Mouse (Mus musculus): Measurements from ENCODE around the gene Luc7l3.

Gene Luc7l3

DNA sequence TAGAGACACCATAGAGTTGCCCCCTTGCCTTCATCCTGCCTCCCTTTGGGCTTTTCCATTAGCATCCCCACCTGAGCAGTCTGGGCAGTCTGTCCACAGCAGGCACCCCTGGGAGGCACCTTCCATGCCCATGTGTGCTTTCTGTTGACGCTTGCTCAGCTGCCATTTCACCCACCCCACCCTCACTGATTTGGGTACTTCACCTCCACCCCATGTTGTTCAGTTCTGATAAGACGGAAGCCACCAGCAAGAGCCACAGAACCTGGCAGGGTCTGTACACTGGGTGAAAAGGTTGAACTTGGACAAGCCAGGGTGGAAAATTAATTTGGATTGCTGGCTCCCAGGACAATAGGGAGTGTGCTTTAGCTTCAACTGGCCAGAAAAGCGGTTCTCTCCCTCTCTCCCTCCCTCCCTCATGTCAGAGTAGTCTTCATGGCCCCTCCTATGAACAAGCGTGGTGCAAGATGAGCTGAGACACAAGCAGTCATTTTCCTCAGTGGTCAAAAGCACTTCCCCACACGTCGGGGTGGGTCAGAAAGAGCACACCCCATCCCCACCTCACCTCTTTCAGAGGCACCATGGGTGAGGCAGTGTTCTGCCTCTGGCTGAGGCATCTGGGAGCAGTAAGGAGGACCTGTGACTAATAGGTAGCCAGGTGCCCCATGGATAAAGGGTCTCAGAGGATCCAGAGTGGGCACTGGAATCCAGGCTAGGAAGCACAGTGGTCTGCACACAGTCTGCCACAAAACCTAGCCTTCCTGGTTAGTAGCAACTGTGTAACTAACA is 60.0 kb downstream of the Luc7l3 start:
- no peak for DNase-seq (ENCODE audit: low read depth, low spot score)

DNA sequence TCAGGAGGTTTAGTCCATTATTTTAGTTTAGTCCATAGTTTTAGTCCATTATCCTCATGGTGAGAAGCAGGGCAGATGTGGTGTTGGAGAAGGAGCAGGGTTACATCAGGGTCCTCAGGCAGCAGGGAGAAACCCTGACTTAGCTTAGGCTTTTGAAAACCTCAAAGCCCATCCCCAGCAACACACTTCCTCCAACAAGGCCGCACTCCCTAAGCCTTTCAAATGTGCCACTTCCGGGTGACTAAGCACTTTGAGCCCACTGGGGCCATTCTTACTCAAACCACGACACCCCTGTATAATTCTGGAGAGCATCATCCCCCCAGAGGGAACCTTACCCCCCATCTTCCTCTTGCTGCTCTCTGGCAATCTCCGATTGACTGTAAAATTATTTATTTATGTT is 62.0 kb downstream of the Luc7l3 start:
- no peak for DNase-seq (ENCODE audit: low read depth, low spot score)

DNA sequence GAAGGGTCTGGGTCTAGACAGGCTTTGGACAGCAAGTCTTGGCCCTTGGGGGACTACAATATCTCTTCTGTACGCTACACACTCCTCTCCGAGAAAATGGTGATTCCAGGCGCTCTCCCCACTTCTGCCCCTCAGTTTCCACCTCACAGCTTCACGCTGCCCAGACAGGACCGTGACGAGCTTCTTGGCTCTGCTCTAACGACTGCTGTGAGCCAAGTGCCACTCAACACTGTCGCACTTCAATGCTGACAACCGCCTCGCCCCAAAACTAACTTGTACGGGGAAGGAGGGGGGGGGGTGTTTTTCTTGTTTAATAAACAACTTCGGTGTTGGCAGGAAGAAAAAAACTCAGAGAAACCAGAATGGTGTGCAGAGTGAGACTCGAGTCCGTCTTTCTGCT is 63.8 kb downstream of the Luc7l3 start:
- DNase-seq (ENCODE audit: low read depth, low spot score), result no peak

DNA sequence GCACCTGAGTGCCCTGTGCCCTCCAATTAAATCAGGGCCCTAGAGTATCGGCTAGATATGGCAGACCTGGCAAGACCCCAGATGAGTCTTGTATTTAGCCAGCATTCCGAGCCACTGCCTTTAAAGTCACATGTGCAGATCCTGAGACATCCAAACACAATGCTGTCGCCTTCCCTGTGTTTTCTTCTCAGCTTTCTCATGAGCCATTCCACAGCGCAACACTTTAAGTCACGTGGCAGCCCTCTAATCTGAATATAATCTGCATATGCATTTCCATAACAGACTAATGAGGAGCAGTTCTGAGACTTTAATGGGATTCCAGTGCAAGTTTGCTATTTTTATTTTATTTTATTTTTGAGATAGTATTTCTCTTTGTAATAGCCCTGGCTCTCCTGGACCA is 66.1 kb downstream of the Luc7l3 start:
- no peak for DNase-seq (ENCODE audit: low read depth, low spot score)

DNA sequence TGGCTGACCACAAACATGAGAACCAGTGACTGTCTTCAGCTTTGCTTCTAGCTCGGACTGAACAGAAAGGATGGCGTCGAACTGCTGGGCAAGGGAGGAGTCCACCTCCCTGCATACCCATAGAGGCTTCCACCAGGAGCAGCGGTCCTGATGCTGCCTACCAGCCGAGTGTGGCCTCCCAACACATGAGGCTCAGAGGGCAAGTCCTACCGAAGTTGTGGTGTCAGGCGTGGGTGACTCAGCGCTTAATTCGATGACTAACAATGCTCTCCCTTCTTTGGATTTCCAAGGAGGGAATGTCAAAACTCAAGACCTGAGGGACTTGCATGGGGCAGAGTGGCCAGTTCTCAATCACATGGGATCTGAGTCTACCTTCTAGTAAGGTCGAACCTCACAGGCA is 68.1 kb downstream of the Luc7l3 start:
- DNase-seq (ENCODE audit: low read depth, low spot score), result no peak

DNA sequence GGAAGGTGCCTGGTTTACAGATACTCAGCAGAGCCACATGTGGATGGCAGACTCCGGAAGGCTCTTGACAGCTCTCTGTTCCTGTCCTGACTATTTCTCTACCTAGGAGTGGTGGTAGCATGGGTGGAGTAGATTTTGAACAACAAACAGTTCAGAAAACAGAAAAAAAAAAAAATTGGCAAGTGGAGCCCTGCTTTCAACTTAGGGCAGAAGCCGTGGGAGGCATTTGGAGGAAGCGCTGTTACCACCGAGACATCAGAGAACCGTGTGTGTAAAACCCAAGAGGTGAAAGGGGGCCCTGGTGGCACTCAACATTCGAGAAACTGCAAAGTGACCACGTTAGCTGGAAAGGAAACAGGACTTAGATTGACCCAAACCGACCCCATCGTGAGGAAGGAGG is 68.6 kb downstream of the Luc7l3 start:
- DNase-seq (ENCODE audit: low read depth, low spot score), result no peak

DNA sequence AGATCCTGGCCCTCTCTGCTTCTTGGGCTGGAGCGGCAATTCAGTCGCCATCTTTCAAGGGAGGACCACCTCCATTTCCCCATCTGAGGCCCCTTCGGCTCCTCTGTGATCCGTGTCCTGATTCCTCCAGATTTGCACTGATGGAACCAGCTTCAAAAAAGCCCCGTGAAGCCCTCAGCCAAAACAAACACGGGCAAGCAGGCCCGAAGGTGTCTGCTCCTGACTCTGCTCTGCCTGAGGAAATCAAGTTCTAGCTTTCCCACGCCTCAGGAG is 75.1 kb downstream of the Luc7l3 start:
- no peak for DNase-seq (ENCODE audit: low read depth, low spot score)

DNA sequence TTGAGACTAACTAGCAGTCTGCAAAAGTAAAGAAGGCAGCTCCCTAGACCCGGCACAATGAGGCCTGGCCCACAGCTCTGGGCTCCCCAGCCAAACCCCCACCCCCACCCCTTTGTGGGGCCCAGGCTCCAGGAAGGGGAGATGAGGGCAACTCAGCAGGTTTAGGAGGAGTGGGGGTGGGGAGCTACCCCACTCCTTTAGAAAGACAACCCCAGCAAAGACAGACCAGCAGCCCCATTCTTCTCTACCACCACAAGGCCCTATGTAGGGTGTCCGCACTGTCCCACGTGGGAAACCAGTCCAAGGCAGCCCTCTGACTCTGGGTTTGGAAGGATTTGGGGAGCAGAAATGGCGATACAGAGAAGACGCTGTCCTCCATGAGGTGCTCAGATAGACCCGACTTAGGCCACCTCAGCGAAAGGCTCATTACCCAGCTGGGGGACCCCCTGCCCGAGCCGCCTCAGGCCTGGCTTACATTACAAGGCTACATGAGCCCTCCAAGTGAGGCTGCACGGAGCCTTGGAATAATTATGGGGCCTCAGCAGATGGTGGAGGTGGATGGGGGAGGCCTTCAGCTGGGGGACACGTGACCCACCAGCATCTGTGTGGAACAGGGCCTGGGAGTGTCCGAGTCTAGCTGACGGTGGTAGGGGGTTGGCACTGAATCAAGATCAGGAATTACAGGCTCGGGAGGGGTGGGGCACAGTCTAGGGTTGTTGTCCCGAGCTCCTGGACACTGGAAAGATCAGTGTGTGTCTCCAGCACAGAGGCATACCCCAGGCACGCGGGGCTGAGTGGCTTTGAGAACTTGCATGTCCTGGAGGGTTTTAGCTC is 75.6 kb downstream of the Luc7l3 start, which contains the start of gene Wfikkn2:
Gene Wfikkn2 (minus strand): TSS at position 51 of the 834 bp plus-strand sequence.
- peak; percentile 65 for DNase-seq (ENCODE audit: low read depth, low spot score)

DNA sequence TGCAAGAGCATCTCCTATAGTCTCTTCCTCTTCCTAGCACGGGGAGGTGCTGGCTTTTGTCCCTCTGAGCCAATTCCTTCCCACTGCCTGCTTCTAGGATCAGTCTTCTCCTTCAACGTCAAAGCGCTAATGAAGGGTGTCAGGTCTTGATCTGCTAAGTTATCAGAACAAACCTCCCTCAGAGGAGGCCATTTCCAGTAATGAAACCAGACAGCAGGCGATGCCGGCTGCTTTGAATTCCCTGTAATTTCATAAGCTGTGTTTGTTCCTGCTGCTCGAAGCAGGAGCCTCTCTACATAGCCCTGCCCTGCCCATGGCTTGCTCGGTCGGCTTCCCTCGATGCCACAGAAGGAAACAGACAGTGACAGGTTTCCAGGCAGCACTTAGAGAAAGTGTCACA is 77.4 kb downstream of the Luc7l3 start:
- no peak for DNase-seq (ENCODE audit: low read depth, low spot score)

DNA sequence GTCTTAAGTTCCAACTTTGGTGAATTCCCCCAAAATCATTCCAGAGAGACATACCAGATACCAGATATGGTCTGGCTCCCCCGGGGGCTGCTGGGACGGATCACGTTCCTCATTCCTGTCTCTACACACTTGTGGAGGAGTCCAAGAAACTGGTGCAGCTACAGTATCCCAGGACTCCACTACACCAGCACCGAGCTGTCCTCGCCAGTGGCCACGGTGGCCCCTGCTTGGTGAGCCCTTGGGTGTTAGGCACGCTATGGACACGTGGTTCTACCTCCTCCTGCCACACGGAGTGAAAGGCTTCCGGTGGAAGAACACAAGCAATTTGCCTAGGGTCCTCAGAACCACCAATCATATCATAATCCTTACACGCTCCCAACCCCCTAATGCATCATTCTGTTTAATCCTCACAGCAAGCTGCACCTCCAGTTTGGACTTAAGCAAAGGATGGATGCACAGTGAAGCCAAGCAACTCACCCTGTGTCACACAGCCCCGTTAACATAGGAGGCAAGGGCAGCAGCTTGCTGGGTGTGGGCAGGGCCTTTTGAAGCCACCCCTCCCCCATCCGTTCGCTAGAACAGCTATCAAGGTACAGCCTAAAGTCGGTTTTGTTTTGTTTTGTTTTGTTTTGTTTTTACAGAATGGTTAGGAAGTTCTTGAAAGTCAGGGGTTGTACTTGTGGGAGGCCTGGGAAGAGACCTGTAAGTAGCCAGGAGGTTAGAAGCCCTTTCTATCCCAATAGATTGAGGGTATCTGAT is 78.2 kb downstream of the Luc7l3 start:
- DNase-seq (ENCODE audit: low read depth, low spot score), result no peak

DNA sequence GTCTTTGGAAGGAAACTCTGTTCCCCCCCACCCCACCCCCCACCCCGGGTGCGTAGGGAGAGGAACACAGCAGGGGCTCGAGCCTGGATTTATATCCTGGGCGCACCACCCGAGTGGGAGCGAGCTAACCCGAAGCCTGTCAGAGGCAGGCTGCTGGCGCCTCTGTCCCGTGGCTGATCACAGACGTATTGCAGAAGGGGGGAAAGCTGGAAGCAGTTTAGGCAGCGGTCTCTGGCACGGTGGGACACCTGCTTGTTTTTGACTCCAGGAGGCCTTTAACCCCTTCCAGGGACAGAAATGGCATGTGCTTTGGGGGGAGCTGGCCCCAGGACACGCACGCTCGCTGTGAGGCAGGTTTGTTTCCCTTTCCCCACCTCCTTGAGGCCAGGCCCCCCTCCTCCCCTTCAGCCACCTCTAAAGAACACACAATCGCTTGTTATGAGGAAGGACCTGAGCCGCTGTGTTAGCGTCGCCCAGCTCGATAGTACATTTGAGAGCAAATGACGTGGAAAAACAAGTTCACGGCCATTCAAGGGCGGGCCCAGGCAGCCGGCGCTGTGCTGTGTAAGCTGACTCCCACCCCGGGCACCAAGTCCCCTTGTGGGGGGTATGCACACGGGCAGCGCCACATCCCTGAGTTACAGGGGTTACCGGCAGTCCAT is 78.9 kb downstream of the Luc7l3 start:
- no peak for DNase-seq (ENCODE audit: low read depth, low spot score)

DNA sequence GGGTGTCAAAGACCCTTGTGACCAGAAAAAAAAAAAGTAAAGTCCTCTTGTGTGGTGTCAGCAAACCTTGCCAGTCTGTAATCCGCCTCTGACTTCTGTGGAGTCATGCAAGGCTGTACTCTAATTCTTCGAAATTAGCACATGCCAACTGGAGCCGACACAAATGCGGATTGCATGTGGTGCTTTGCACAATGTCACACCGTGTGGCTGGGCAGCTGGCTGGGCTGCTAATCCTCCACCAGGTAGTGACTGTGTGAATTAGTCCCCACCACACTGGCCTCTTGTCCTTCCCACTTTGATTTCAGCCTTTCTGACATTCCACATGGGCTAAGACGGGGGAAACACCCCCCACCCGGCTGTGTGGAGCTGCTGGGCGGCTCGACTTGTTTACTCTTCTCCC is 82.1 kb downstream of the Luc7l3 start:
- peak; percentile 63 for DNase-seq (ENCODE audit: low read depth, low spot score)

DNA sequence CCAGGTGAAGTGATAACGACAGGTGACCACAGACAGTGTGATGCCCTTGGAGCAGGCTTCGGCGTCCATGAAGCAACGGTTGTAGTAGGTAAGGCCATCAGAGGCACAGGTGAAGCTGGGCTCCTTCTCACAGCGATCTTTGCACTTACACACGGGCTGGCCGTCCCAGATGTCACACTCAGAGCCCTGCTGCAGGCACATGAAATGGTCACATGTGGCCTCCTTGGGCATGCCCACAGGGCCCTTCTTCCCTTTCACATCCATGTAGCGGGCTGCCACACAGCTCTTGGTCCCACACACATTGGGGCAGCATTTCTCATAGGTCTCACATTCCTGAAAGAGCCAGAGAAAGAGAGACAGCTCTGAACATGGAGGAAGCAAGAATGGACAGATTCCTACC is 83.0 kb downstream of the Luc7l3 start:
- no peak for DNase-seq (ENCODE audit: low read depth, low spot score)

All from brain, adult 2 months (tissue).